Comparison of ENCODE assay signal across 19 mouse cellular contexts in the genomic region with DNA sequence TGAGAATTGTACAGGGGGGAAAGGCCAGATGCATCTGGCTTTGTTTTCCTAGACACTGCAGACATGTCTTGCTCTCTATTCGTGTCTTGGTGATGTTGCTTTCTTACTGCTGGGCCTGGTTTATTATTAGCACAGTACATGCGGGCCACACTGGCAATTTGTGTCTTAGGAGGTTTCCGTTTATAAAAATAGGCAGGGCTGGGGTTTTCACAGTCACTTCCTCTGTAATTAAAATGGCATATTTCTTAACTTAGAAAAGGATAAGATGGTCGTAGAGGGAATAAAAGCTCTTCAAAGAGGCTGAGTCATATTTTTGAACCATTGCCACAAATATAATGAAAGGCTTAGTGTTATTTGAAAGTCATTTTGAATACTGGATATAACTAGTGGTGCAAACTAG. TPM values are rescaled to one million over a fixed set of nuclear protein-coding genes. Genes with fewer than 3 reads are reported as not detected.
DNase-seq lines count a peak whose midpoint lies in the region; ATAC-seq and TF ChIP-seq lines count a peak whose summit lies in the region.
"Had no signal": no experiment of that assay in that cellular context is flagged by ENCODE, and none has a peak within 500 bp of the region (broad histone marks: within the 10 kb centered on the region; RNA-seq: fewer than 3 reads in every experiment).

No protein-coding gene starts in this region.

- H3K4me2 ChIP-seq in neural tube, embryonic 15.5 days = no peak overlapping the region
- H3K4me2 ChIP-seq: heart, embryonic 15.5 days; kidney, embryonic 15.5 days; liver, embryonic 15.5 days had no signal

- no peaks in the 10 kb centered on the region for H3K4me1 ChIP-seq in neural tube, embryonic 15.5 days
- H3K4me1 ChIP-seq: heart, embryonic 15.5 days; kidney, embryonic 15.5 days; liver, embryonic 15.5 days had no signal

- no peaks in the 10 kb centered on the region for H3K36me3 ChIP-seq in neural tube, embryonic 15.5 days
- H3K36me3 ChIP-seq: heart, embryonic 15.5 days; kidney, embryonic 15.5 days; liver, embryonic 15.5 days had no signal

- H3K27ac ChIP-seq in layer of hippocampus, adult 2 months = peak overlapping the region; percentile 67
- no peak overlapping the region for H3K27ac ChIP-seq in neural tube, embryonic 15.5 days (replicated peaks)
- H3K27ac ChIP-seq: heart, embryonic 15.5 days; kidney, embryonic 15.5 days; liver, embryonic 15.5 days had no signal

- H3K27me3 ChIP-seq in neural tube, embryonic 15.5 days (replicated peaks) = no peaks in the 10 kb centered on the region
- H3K27me3 ChIP-seq: heart, embryonic 15.5 days; kidney, embryonic 15.5 days; liver, embryonic 15.5 days had no signal

- no peak for DNase-seq in layer of hippocampus, adult 2 months (ENCODE audit: low spot score in 2 of 2)
- no peak for DNase-seq in layer of hippocampus, adult 11-12 months (ENCODE audit: low spot score)
- peak; percentile 25 for DNase-seq in 3T3-L1 (ENCODE audit: low read depth, low spot score)
- peak; percentile 79 for DNase-seq in 416B (ENCODE audit: low read depth)
- peak; percentile 11 for DNase-seq in fibroblast of lung, adult 2 months (ENCODE audit: low read depth)
- DNase-seq in urinary bladder, postnatal 14 days (ENCODE audit: low spot score) = no peak
- DNase-seq: cerebellum, adult 2 months had no signal

- WGBS in neural tube, embryonic 15.5 days = 61% methylated on average over 4 of the region's 4 CpGs

- no peak for TF ChIP-seq CTCF in layer of hippocampus, adult 2 months (conservative IDR thresholded peaks at IDR 0.05)

- ATAC-seq in neural tube, embryonic 15.5 days (ENCODE audit: low FRiP score) = no peak
- ATAC-seq: activated CD4-positive, CD25-positive, alpha-beta regulatory T cell, adult 4 months had no signal

- no peaks in the 10 kb centered on the region for H3K9me3 ChIP-seq in neural tube, embryonic 15.5 days (replicated peaks)
- H3K9me3 ChIP-seq: heart, embryonic 15.5 days; kidney, embryonic 15.5 days; liver, embryonic 15.5 days had no signal

- H3K4me3 ChIP-seq in layer of hippocampus, adult 2 months = no peak overlapping the region
- H3K4me3 ChIP-seq in neural tube, embryonic 15.5 days (replicated peaks) = no peak overlapping the region
- H3K4me3 ChIP-seq: heart, embryonic 15.5 days; kidney, embryonic 15.5 days; liver, embryonic 15.5 days had no signal

- no peak overlapping the region for H3K9ac ChIP-seq in neural tube, embryonic 15.5 days (replicated peaks)
- H3K9ac ChIP-seq: heart, embryonic 15.5 days; kidney, embryonic 15.5 days; liver, embryonic 15.5 days had no signal

RNA-seq across cellular contexts. Expression of a gene that starts 26.7 kb away (rescaled TPM):
- not detected for total RNA-seq in layer of hippocampus, adult 2 months (2021)
- polyA plus RNA-seq in neural tube, embryonic 15.5 days (2015; fragmentation: Nextera tagmentation; extraction: Ambion mirVana) = not detected in 2 replicates
- total RNA-seq: left cerebral cortex, adult 18-20 months; megakaryocyte, adult 5-6 weeks; monocyte, adult 5-6 weeks had no signal
- polyA plus RNA-seq: activated CD4-positive, CD25-positive, alpha-beta regulatory T cell, adult 4 months; brain, embryonic 14.5 days; cerebellum, adult 2 months; forebrain, embryonic 11.5 days; gonadal fat pad, adult 2 months; heart, embryonic 15.5 days; kidney, embryonic 15.5 days; liver, embryonic 15.5 days; stomach, embryonic 16.5 days had no signal

Comparison
In these comparisons a context has a peak if more than half of its experiments do, and no peak if none do; other contexts are left out.
1. DNase-seq: peak in 3T3-L1 (single experiment), 416B (single experiment) and fibroblast of lung, adult 2 months (single experiment); none in layer of hippocampus, adult 2 months (0 of 2), layer of hippocampus, adult 11-12 months (single experiment) and urinary bladder, postnatal 14 days (single experiment).